ENCODE assay signal across 28 mouse cellular contexts in genomic region chr12:70778724-70779123, GRCm38 (mm10). TPM values are rescaled to one million over a fixed set of nuclear protein-coding genes. Genes with fewer than 3 reads are reported as not detected.
DNase-seq lines count a peak whose midpoint lies in the region; ATAC-seq lines count a peak whose summit lies in the region.
"Had no signal": no experiment of that assay in that cellular context is flagged by ENCODE, and none has a peak within 500 bp of the region (broad histone marks: within the 10 kb centered on the region; RNA-seq: fewer than 3 reads in every experiment).

No protein-coding gene starts in this region.

- WGBS in midbrain, embryonic 13.5 days, result 61% methylated on average over 3 of the region's 3 CpGs

- no peak overlapping the region for H3K4me3 ChIP-seq in midbrain, embryonic 13.5 days (replicated peaks)
- H3K4me3 ChIP-seq: forebrain, embryonic 10.5 days; gastrocnemius, adult 2 months; heart, embryonic 10.5 days; hindbrain, embryonic 10.5 days; kidney, embryonic 15.5 days; left cerebral cortex, adult 2 months; limb, embryonic 15.5 days; megakaryocyte, embryonic 14.5 days; midbrain, embryonic 15.5 days; neural tube, embryonic 13.5 days had no signal

- DNase-seq in frontal cortex, postnatal 10 days (ENCODE audit: low spot score in 2 of 2), result no peak
- DNase-seq in 3134 (ENCODE audit: extremely low read depth, insufficient read length, low spot score), result peak; percentile 26
- peak; percentile 51 for DNase-seq in NIH3T3 (ENCODE audit: low read depth)
- DNase-seq in brain, adult 2 months (ENCODE audit: low read depth, low spot score), result peak; percentile 79
- no peak for DNase-seq in lung, postnatal 4 days
- DNase-seq: cerebellum, adult 11-12 months; cerebellum, postnatal 10 days; gastrocnemius, adult 2 months; kidney, adult 11 months; kidney, postnatal 4 days; left cerebral cortex, postnatal 4 days; lung, embryonic 14.5 days; retina, postnatal 1 day; spleen, adult 18-20 months; thymus, postnatal 14 days had no signal

- peaks cover 14% of the 10 kb centered on the region for H3K4me1 ChIP-seq in midbrain, embryonic 13.5 days (replicated peaks)

- no peak overlapping the region for H3K9ac ChIP-seq in midbrain, embryonic 13.5 days (replicated peaks)
- H3K9ac ChIP-seq: kidney, embryonic 15.5 days; limb, embryonic 15.5 days; liver, embryonic 14.5 days; lung, embryonic 14.5 days; midbrain, embryonic 15.5 days; neural tube, embryonic 13.5 days had no signal

- H3K9me3 ChIP-seq in midbrain, embryonic 13.5 days, result no peaks in the 10 kb centered on the region
- H3K9me3 ChIP-seq: forebrain, embryonic 10.5 days; heart, embryonic 10.5 days; hindbrain, embryonic 10.5 days; kidney, embryonic 15.5 days; limb, embryonic 15.5 days; megakaryocyte, embryonic 14.5 days; midbrain, embryonic 15.5 days; neural tube, embryonic 13.5 days had no signal

- H3K27me3 ChIP-seq in midbrain, embryonic 13.5 days, result no peaks in the 10 kb centered on the region
- H3K27me3 ChIP-seq: kidney, embryonic 15.5 days; limb, embryonic 15.5 days; midbrain, embryonic 15.5 days; neural tube, embryonic 13.5 days had no signal

- ATAC-seq in frontal cortex, adult (ENCODE audit: low TSS enrichment), result peak; percentile 79
- ATAC-seq in midbrain, embryonic 13.5 days, result no peak
- ATAC-seq: hindbrain, embryonic 16.5 days; midbrain, embryonic 15.5 days had no signal

- H3K4me2 ChIP-seq in midbrain, embryonic 13.5 days (replicated peaks), result no peak overlapping the region
- H3K4me2 ChIP-seq: kidney, embryonic 15.5 days; limb, embryonic 15.5 days; lung, embryonic 14.5 days; midbrain, embryonic 15.5 days; neural tube, embryonic 13.5 days had no signal

- H3K36me3 ChIP-seq in midbrain, embryonic 13.5 days, result no peaks in the 10 kb centered on the region
- H3K36me3 ChIP-seq: forebrain, embryonic 10.5 days; heart, embryonic 10.5 days; hindbrain, embryonic 10.5 days; kidney, embryonic 15.5 days; limb, embryonic 15.5 days; midbrain, embryonic 15.5 days; neural tube, embryonic 13.5 days had no signal

- H3K27ac ChIP-seq in midbrain, embryonic 13.5 days, result no peak overlapping the region
- H3K27ac ChIP-seq: forebrain, embryonic 10.5 days; gastrocnemius, adult 2 months; heart, embryonic 10.5 days; hindbrain, embryonic 10.5 days; kidney, embryonic 15.5 days; limb, embryonic 15.5 days; liver, embryonic 14.5 days; midbrain, embryonic 15.5 days; neural tube, embryonic 13.5 days had no signal

RNA-seq across cellular contexts. Expression of gene Frmd6, which starts 46.6 kb away (rescaled TPM):
- polyA plus RNA-seq in midbrain, embryonic 13.5 days (2015; fragmentation: Nextera tagmentation; extraction: Ambion mirVana), result 7.4 and 7.7 TPM in 2 replicates

Comparison
In these comparisons a context has a peak if more than half of its experiments do, and no peak if none do; other contexts are left out.
1. DNase-seq: peak in 3134 (single experiment), NIH3T3 (single experiment) and brain, adult 2 months (single experiment); none in frontal cortex, postnatal 10 days (0 of 2) and lung, postnatal 4 days (0 of 2).